Mouse (Mus musculus) bone marrow, adult 2 months (tissue): ENCODE results near the gene Meox1.

Experiments
- CTCF ChIP-seq: fragments of 200-500 bp; IDR thresholded peaks from 2 replicates; pipeline ENCODE4 v1.5.1; 2011; ENCODE audit warnings: low read length, control low read depth; ENCODE audit not compliant: control insufficient read depth, insufficient read depth
- POLR2A ChIP-seq: fragments of 200-500 bp; IDR thresholded peaks from 2 replicates; pipeline ENCODE4 v1.6.1; 2011; ENCODE audit warnings: low read depth, mild to moderate bottlenecking, control low read depth, low read length, borderline replicate concordance; ENCODE audit not compliant: control insufficient read depth

GRCm38 (mm10) chr11:101913591-101913990 is 19.4 kb upstream of the Meox1 start:
- TF ChIP-seq CTCF (no peak), POLR2A (no peak)
